Mouse (Mus musculus): ENCODE results near the gene Stab2. TPM values are rescaled to one million over a fixed set of nuclear protein-coding genes. Genes with fewer than 3 reads are reported as not detected.

Gene Stab2
- 0.05 TPM for polyA plus RNA-seq (2012; fragmentation: generic; extraction: Trizol)
- long read RNA-seq, experiment 1, result 0 reads
- long read RNA-seq, experiment 2, result 0 reads

DNA sequence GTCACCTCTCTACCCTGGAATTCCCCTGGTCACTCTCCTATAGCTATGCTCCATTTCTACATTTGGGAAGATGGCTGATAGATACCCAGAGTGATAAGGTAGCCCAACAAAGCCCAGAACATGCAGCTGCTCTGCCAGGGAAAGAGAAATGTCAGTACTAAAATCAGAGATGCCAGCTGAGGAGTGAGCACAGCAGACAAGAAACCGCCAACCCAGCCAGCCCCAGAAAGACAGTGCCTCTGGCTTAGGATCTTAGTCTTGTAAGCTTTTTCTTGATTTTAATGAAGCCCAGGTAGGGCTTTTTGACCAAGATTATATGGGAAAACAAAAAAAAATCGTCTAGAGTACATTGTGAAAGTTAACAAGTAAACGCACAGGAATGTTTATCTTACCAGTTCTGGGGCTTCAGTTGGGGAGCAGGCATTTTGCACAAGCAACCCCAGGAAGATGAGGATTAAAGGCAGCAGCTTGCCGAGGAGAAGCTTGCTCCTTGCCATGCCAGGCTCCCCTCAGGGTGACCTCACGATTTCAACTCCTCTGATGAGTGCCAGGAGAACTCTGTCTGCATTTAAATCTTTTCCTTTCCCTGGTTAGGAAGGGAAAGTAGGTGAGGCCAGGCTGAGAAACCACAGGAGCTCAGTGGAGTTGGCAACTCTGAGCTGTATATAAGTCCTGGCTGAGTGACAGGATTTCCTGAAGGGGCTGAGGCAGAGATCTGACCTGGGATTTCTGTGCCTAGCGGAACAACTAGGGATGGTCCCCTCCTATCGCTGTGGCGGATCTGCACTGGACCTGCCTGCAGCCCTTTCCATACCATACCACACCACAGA, at the start of gene Stab2:
TSS of gene Stab2 (minus strand) at position 641 of the 830 bp plus-strand sequence.
- Histone ChIP-seq H3K79me3 (ENCODE audit: low read depth) (no peaks in the 10 kb centered on the region), H3K36me3 (ENCODE audit: control insufficient read depth, insufficient read depth) (no peaks in the 10 kb centered on the region), H3K79me2 (ENCODE audit: control insufficient read depth, insufficient read depth) (no peaks in the 10 kb centered on the region), H3ac (ENCODE audit: control insufficient read depth, insufficient read length, low read depth) (no peak within 1 kb of the TSS), H3K4me3 (ENCODE audit: insufficient read depth, poor library complexity, severe bottlenecking) (no peak within 1 kb of the TSS), H3K27me3 (ENCODE audit: control insufficient read depth, insufficient read depth, insufficient read length) (no peaks in the 10 kb centered on the region)
- TF ChIP-seq MYOG (IDR thresholded peaks at IDR 0.05; ENCODE audit: control insufficient read depth, extremely low read depth, insufficient read length), result no peak
- no peak for TF ChIP-seq USF1 (IDR thresholded peaks at IDR 0.05; ENCODE audit: low read depth)
- no peak for TF ChIP-seq MYOD1 (IDR thresholded peaks at IDR 0.05; ENCODE audit: control insufficient read depth, insufficient read length, low read depth)
- TF ChIP-seq MAX (IDR thresholded peaks at IDR 0.05), result no peak
- no peak for TF ChIP-seq FOSL1 (IDR thresholded peaks at IDR 0.05; ENCODE audit: insufficient read depth, low read length, poor library complexity, severe bottlenecking)
- no peak for TF ChIP-seq CTCF (IDR thresholded peaks at IDR 0.05; ENCODE audit: control insufficient read depth, insufficient read depth, insufficient read length)
- TF ChIP-seq CEBPB (IDR thresholded peaks at IDR 0.05; ENCODE audit: low read depth), result no peak

DNA sequence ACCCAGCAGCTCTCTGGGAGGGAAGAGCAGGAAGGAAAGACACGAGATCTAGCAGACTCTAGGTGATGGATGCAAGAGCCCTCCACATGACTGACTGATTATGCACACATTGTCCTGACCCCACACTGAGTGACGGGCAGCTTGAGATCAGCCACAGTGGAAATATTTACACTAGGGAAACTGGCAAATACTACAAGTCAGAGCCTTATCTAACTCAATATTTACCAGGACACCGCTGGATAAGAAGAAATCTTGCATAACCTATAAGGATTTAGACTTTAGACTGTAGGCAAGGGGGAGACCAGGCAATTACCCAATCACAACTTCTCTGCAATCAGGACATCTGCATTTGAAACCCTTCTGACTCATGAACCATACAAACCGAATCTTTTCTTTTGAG, 43.9 kb upstream of the Stab2 start:
- Histone ChIP-seq H3ac (ENCODE audit: control insufficient read depth, insufficient read length, low read depth) (no peak overlapping the region), H3K79me2 (ENCODE audit: control insufficient read depth, insufficient read depth) (no peaks in the 10 kb centered on the region), H3K4me3 (ENCODE audit: insufficient read depth, poor library complexity, severe bottlenecking) (no peak overlapping the region), H3K79me3 (ENCODE audit: low read depth) (no peaks in the 10 kb centered on the region), H3K36me3 (ENCODE audit: control insufficient read depth, insufficient read depth) (no peaks in the 10 kb centered on the region), H3K27me3 (ENCODE audit: control insufficient read depth, insufficient read depth, insufficient read length) (peaks cover 4% of the 10 kb centered on the region)
- TF ChIP-seq MYOD1 (IDR thresholded peaks at IDR 0.05; ENCODE audit: control insufficient read depth, insufficient read length, low read depth) (no peak), MYOG (IDR thresholded peaks at IDR 0.05; ENCODE audit: control insufficient read depth, extremely low read depth, insufficient read length) (no peak), CTCF (IDR thresholded peaks at IDR 0.05; ENCODE audit: control insufficient read depth, insufficient read depth, insufficient read length) (no peak), MAX (IDR thresholded peaks at IDR 0.05) (no peak), CEBPB (IDR thresholded peaks at IDR 0.05; ENCODE audit: low read depth) (no peak), FOSL1 (IDR thresholded peaks at IDR 0.05; ENCODE audit: insufficient read depth, low read length, poor library complexity, severe bottlenecking) (no peak), USF1 (IDR thresholded peaks at IDR 0.05; ENCODE audit: low read depth) (no peak)

DNA sequence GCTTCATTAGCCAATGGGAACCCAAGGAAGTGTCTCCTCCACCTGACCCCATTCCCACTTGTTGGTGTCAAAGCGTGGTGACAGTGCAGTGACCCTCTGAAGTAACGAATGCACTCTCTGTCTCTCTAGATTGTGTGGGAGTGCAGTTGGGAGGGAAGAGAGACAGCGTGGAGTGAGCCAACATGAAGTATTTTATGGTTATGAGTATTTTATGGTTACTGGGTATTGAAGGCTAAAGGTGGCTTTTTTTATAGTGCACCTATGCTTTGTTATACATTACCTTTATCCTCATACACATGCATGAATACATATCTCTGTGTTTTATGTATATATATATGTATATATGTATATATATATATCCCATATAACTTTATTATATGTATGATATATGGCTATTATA, 41.4 kb upstream of the Stab2 start:
- H3ac ChIP-seq (ENCODE audit: control insufficient read depth, insufficient read length, low read depth), result no peak overlapping the region
- H3K4me3 ChIP-seq (ENCODE audit: insufficient read depth, poor library complexity, severe bottlenecking), result no peak overlapping the region
- H3K27me3 ChIP-seq (ENCODE audit: control insufficient read depth, insufficient read depth, insufficient read length), result peaks cover 4% of the 10 kb centered on the region
- no peaks in the 10 kb centered on the region for H3K79me3 ChIP-seq (ENCODE audit: low read depth)
- H3K36me3 ChIP-seq (ENCODE audit: control insufficient read depth, insufficient read depth), result no peaks in the 10 kb centered on the region
- no peak for TF ChIP-seq MYOD1 (IDR thresholded peaks at IDR 0.05; ENCODE audit: control insufficient read depth, insufficient read length, low read depth)
- no peak for TF ChIP-seq MYOG (IDR thresholded peaks at IDR 0.05; ENCODE audit: control insufficient read depth, extremely low read depth, insufficient read length)
- TF ChIP-seq FOSL1 (IDR thresholded peaks at IDR 0.05; ENCODE audit: insufficient read depth, low read length, poor library complexity, severe bottlenecking), result no peak
- TF ChIP-seq USF1 (IDR thresholded peaks at IDR 0.05; ENCODE audit: low read depth), result no peak
- no peak for TF ChIP-seq CEBPB (IDR thresholded peaks at IDR 0.05; ENCODE audit: low read depth)
- no peak for TF ChIP-seq CTCF (IDR thresholded peaks at IDR 0.05; ENCODE audit: control insufficient read depth, insufficient read depth, insufficient read length)
- TF ChIP-seq MAX (IDR thresholded peaks at IDR 0.05), result no peak
- H3K79me2 ChIP-seq (ENCODE audit: control insufficient read depth, insufficient read depth), result no peaks in the 10 kb centered on the region

DNA sequence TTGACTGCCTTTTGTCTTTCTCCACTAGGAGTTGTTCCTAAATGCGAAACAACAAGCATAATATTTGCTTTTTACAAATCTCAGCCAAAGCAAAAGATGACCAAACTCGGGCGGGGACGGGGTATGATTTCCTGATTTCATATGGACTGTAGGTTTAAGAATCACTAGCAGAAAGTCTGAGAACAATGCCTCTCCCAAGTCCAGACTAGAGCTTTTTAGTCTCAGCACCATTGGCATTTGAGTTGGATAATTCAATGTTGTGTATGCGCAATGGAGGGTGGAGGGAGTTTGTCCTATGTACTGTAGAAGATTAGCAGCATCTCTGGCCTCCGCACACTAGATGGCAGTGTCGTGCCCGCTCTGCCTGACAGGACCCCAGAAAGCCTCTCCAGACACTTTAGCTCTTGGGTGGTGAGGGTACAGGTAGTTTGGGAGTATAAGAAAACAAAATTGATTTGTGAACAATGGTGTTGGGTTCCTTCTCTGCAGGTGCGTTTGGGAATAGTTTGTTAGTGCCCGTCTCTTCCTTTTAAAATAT, 39.2 kb upstream of the Stab2 start:
- TF ChIP-seq USF1 (IDR thresholded peaks at IDR 0.05; ENCODE audit: low read depth), result no peak
- no peak overlapping the region for H3ac ChIP-seq (ENCODE audit: control insufficient read depth, insufficient read length, low read depth)
- no peaks in the 10 kb centered on the region for H3K79me3 ChIP-seq (ENCODE audit: low read depth)
- H3K79me2 ChIP-seq (ENCODE audit: control insufficient read depth, insufficient read depth), result no peaks in the 10 kb centered on the region
- H3K36me3 ChIP-seq (ENCODE audit: control insufficient read depth, insufficient read depth), result no peaks in the 10 kb centered on the region
- no peak overlapping the region for H3K4me3 ChIP-seq (ENCODE audit: insufficient read depth, poor library complexity, severe bottlenecking)
- H3K27me3 ChIP-seq (ENCODE audit: control insufficient read depth, insufficient read depth, insufficient read length), result no peaks in the 10 kb centered on the region

DNA sequence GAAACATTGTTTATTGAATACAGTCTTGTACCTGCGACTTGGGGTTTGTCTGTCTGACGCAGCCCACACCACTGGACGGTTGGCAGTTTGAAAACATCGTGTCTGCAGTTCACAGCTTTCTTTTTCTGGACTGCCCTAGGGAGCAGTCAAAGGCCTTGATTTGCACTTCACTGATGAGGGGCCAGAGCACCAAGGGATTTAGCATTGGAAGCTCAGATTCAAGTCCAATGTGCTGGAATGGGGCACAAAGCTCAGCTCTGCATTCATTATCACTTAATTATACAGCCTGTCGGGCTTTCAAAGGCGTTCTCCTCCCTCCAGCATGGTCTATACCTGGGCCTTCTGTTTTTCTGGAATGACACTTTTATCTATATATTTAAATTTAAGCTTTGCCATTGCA, 38.6 kb upstream of the Stab2 start:
- TF ChIP-seq CEBPB (IDR thresholded peaks at IDR 0.05; ENCODE audit: low read depth) (no peak), FOSL1 (IDR thresholded peaks at IDR 0.05; ENCODE audit: insufficient read depth, low read length, poor library complexity, severe bottlenecking) (no peak)
- Histone ChIP-seq H3K79me3 (ENCODE audit: low read depth) (no peaks in the 10 kb centered on the region), H3K79me2 (ENCODE audit: control insufficient read depth, insufficient read depth) (no peaks in the 10 kb centered on the region), H3K36me3 (ENCODE audit: control insufficient read depth, insufficient read depth) (no peaks in the 10 kb centered on the region), H3K27me3 (ENCODE audit: control insufficient read depth, insufficient read depth, insufficient read length) (no peaks in the 10 kb centered on the region), H3ac (ENCODE audit: control insufficient read depth, insufficient read length, low read depth) (no peak overlapping the region), H3K4me3 (ENCODE audit: insufficient read depth, poor library complexity, severe bottlenecking) (no peak overlapping the region)

DNA sequence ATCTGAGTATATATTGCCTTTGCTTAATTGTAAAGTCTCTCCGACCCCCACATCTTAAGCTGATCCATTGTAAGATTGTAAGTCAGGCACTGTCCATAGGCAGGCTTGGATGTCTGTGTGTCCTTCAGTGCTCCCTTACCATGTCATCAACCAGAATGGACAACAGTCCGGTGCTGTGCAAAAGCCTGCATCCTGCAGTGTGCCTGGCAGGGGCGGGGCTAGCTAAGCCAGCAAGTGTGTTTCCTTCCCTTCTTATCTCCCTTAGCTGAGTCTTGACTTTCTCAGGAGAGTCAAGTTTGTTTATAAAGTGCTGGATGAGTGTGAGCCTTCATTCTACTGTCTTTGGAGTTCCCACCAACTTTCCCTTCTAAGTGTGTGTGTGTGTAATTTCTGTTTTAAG, 37.4 kb upstream of the Stab2 start:
- Histone ChIP-seq H3K79me2 (ENCODE audit: control insufficient read depth, insufficient read depth) (no peaks in the 10 kb centered on the region), H3K27me3 (ENCODE audit: control insufficient read depth, insufficient read depth, insufficient read length) (no peaks in the 10 kb centered on the region), H3K36me3 (ENCODE audit: control insufficient read depth, insufficient read depth) (no peaks in the 10 kb centered on the region), H3K4me3 (ENCODE audit: insufficient read depth, poor library complexity, severe bottlenecking) (no peak overlapping the region), H3K79me3 (ENCODE audit: low read depth) (no peaks in the 10 kb centered on the region), H3ac (ENCODE audit: control insufficient read depth, insufficient read length, low read depth) (no peak overlapping the region)
- TF ChIP-seq MAX (IDR thresholded peaks at IDR 0.05) (no peak), MYOD1 (IDR thresholded peaks at IDR 0.05; ENCODE audit: control insufficient read depth, insufficient read length, low read depth) (no peak), CEBPB (IDR thresholded peaks at IDR 0.05; ENCODE audit: low read depth) (no peak), FOSL1 (IDR thresholded peaks at IDR 0.05; ENCODE audit: insufficient read depth, low read length, poor library complexity, severe bottlenecking) (no peak), CTCF (IDR thresholded peaks at IDR 0.05; ENCODE audit: control insufficient read depth, insufficient read depth, insufficient read length) (no peak), USF1 (IDR thresholded peaks at IDR 0.05; ENCODE audit: low read depth) (no peak), MYOG (IDR thresholded peaks at IDR 0.05; ENCODE audit: control insufficient read depth, extremely low read depth, insufficient read length) (no peak)
